Mouse (Mus musculus) MEL (cell line): ENCODE measurements at regions not wholly inside any gene's neighbourhood (a gene's known extent, or its start where the extent isn't known, plus 50 kb on each side); places are given as distances from the start of the nearest gene placed in this dataset.

Source experiments
- ETS1 ChIP-seq: IDR thresholded peaks from 2 replicates; pipeline ENCODE4 v1.6.1; 2012; ENCODE audit warnings: low read depth, mild to moderate bottlenecking, inconsistent platforms, low read length, improper control_type of control experiment, moderate library complexity
- POLR2AphosphoS2 ChIP-seq: IDR thresholded peaks from 2 replicates; pipeline ENCODE4 v1.6.1; 2011; ENCODE audit warnings: low read length, improper control_type of control experiment
- ZC3H11A ChIP-seq: IDR thresholded peaks from 2 replicates; pipeline ENCODE4 v1.6.1; 2012; ENCODE audit warnings: low read depth, mild to moderate bottlenecking, inconsistent platforms, low read length, improper control_type of control experiment

DNA sequence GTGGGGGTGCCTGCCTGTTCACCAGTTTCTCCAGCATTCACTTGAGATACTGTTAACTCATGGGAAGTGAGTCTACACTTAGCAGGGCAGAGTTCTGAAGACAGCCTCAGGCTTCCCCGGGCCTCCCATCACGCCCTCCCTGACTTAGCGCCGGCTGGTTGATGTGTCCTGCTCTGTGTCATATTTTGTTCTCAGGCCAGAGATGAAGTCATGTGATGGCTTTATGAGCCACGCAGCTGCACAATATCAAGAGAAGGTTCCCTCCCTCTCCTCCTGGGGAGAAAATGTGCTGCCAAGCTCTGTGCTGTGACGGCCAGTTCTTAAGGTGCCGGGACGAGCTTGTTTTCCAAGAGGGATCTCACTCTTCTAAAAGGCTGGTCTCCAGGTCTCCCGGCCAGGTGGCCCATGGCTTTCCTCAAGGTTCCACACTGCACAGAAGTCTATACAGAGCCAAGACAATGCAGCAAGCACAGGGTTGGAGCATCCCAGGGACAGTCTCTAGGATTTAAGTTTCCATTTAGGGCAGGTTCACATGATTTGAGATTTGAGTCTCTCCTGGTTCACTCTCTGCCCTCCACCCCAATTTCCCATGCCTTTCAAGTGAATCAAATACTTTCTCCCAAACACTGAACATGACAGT lies 126.2 kb downstream of the Spata18 start:
- TF ChIP-seq POLR2AphosphoS2 (no peak), ETS1 (no peak), ZC3H11A (no peak)
